In the genomic region with DNA sequence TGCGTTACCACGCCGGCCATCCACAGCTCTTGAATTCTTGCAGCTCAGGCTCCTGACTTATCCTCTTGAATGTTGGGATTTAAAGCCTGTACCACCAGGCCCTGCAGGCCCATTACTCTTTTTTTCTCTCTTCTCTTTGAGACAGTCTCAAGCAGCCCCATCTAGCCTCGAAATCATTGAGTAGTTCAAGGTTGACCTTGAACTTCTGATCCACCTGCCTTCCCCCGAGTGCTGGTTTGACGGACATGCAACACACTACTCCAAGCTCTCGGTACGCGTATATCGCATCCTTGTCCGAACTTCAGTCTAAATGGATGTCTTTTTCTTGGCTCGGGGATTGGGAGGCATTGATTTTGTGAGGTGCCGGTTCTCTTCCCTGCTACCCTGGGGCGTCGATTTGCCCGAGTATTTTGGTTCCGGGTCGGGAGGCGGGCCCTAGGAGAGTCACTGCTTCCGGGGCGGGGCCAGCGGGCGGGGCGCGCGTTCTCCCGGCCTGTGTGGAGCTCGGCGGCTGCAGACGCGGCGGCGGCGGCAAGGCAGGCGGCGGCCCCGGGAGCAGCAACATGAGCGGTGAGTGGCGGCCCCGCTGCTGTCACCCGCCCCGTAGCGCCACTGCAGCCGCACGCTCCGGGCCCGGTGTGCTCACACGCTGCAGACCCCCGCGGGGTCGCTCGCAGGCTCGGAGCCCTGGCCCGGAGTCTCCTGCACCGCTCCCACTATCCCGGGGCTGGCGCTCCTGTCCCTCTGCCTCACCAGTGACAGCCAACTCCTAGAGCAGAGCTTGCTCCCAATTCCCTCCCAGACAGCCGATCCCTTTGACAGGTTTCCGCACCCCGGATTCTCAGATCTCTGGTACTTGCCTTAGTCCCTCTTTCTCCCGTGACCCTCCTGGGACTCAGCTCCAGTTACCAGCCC, we compare ENCODE assay signal across 8 mouse cellular contexts. TPM values are rescaled to one million over a fixed set of nuclear protein-coding genes. Genes with fewer than 3 reads are reported as not detected.
DNase-seq lines count a peak whose midpoint lies in the region; ATAC-seq lines count a peak whose summit lies in the region.

Gene Snx29 (plus strand): TSS at position 500 of the 915 bp plus-strand sequence.

- peak; percentile 96 for ATAC-seq in inflammation-experienced regulatory T-cells, adult 6 months
- ATAC-seq in megakaryocyte-erythroid progenitor cell, adult 5-6 weeks (replicated peaks; ENCODE audit: low FRiP score, low TSS enrichment, poor library complexity, severe bottlenecking) = peak; percentile 92

- peak; percentile 97 for DNase-seq in adipocyte (ENCODE audit: low spot score)
- peak; percentile 88 for DNase-seq in embryo, embryonic 10 days (ENCODE audit: low spot score)
- peak; percentile 98 for DNase-seq in gastrocnemius, postnatal 14 days
- peak; percentile 96 to 98 for DNase-seq in left cerebral cortex, postnatal 10 days (ENCODE audit: extremely low spot score in 1 of 2, low spot score in 2 of 2)
- peak; percentile 98 for DNase-seq in right cerebral cortex, postnatal 25 days
- peak; percentile 95 to 98 for DNase-seq in urinary bladder, postnatal 4 days (ENCODE audit: low spot score in 2 of 2)

- intact Hi-C loops in gastrocnemius, postnatal 14 days (cut with DNase I; ENCODE audit: low total_unique reads) = no loop called here
- intact Hi-C loops in left cerebral cortex, postnatal 10 days (cut with DNase I) = loop anchor here (5.0 kb wide), 1 partner anchor 95 kb away; no protein-coding TSS in a partner anchor

RNA-seq across cellular contexts. Expression of gene Snx29, which starts in this region (rescaled TPM):
- 1 to 10 TPM; 8.4 to 9.5 TPM for total RNA-seq in gastrocnemius, postnatal 14 days (2021)
- 10 to 100 TPM in 1 of 3 experiments, 1 to 10 TPM in 2; 4.4 to 14.3 (median 6.1) TPM for polyA plus RNA-seq in inflammation-experienced regulatory T-cells, adult 6 months (2017; shearing (Covaris generic))
- 10 to 100 TPM; 32.1 to 33.4 TPM for total RNA-seq in left cerebral cortex, postnatal 10 days (2021)
- 7.8 and 9.3 TPM in 2 replicates for total RNA-seq in megakaryocyte-erythroid progenitor cell, adult 5-6 weeks (2014; fragmentation: Nextera tagmentation)
- 5.4 and 6.1 TPM in 2 replicates for total RNA-seq in megakaryocyte-erythroid progenitor cell, adult 5-6 weeks (2017)

Comparison
In these comparisons a context has a peak if more than half of its experiments do, and no peak if none do; other contexts are left out.
1. Peak in every context shown above with its lines: DNase-seq and ATAC-seq.